Mouse (Mus musculus): ENCODE data around the gene Cetn4.

DNA sequence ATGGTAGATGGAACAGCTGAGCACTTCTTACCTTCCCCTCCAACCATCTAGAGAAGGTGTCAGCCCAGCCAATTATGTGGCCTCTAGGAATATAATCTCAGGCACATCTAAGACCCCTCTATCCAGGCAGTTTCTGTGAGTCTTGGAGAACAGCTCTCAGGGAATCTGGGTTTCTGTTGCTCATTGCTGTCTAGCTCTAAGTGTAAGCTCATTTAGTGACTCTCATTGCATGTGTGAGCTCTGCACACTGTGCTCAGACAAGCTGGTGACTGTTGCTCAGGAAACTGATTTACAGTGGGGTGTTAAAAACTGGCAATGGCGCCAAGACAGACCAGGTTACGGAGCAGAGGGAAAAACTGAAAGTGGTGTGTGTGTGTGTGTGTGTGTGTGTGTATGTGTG, 20.6 kb downstream of the Cetn4 start:
- no peak for TF ChIP-seq CTCF (IDR thresholded peaks at IDR 0.05; ENCODE audit: extremely low read depth, insufficient read depth, low read length)
- no peak for TF ChIP-seq POLR2A (IDR thresholded peaks at IDR 0.05; ENCODE audit: extremely low read depth, insufficient read depth, low read length)
